Mouse (Mus musculus) forebrain, embryonic 12.5 days (tissue): ENCODE measurements around the gene Gm45213. TPM values are rescaled to one million over a fixed set of nuclear protein-coding genes. Genes with fewer than 3 reads are reported as not detected.

Experiments
- polyA plus RNA-seq: library from polyadenylated mRNA; unstranded; fragments of >200 nt; fragmentation: Nextera tagmentation; extraction: Ambion mirVana; gene quantifications from 2 replicates; pipeline ENCODE4 v1.2.1, GENCODE M21; 2016

Gm45213 gene
- polyA plus RNA-seq, 1 experiment from 2014 or later, result not detected

Other genes with a start within 250 kb of the Gm45213 start
- gene Pcsk6, start 181.9 kb upstream of the Gm45213 start, polyA plus RNA-seq, result 1.6 and 2.5 TPM in 2 replicates
- gene Snrpa1, start 15.4 kb downstream of the Gm45213 start, polyA plus RNA-seq, result 227 and 231 TPM in 2 replicates
- 63.7 and 64.3 TPM in 2 replicates for gene Selenos, start 36.0 kb downstream of the Gm45213 start, polyA plus RNA-seq
- 13.3 and 15.9 TPM in 2 replicates for gene Chsy1, start 65.9 kb downstream of the Gm45213 start, polyA plus RNA-seq